Mouse (Mus musculus): ENCODE measurements around the gene Faf1.

DNA sequence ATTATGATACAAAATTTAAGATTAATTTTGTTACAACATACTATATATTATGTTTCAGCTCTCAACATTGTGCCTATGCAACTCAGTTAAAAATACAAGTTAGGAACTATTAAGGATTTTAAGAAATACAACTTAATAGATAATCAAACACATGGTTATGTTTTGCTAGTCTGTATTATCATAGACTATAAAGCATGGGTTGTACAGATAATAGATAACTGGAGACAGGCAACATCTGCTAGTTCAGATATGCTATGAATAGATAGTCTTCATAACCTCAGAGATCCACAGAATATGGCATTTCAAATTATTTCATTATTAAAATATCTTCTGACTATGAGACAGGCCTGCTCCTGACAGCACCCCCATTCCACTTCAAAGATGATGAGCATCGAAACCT lies 329.7 kb downstream of the Faf1 start:
- TF ChIP-seq POLR2A (IDR thresholded peaks at IDR 0.05; ENCODE audit: borderline replicate concordance, extremely low read depth, low read depth, low read length), result no peak
- TF ChIP-seq CTCF (IDR thresholded peaks at IDR 0.05; ENCODE audit: insufficient read depth, low read length), result no peak

All from lung, adult 2 months (tissue).